Mouse (Mus musculus) forebrain, embryonic 11.5 days (tissue): ENCODE measurements around the gene Cipc. TPM values are rescaled to one million over a fixed set of nuclear protein-coding genes. Genes with fewer than 3 reads are reported as not detected.

ENCODE experiments used
- ATAC-seq: fragments of 200-750 bp; cut with Nextera tagmentation; replicated peaks from 2 replicates; pipeline ENCODE4 v1.8.0; 2017; ENCODE audit warnings: moderate TSS enrichment; ENCODE audit not compliant: low FRiP score
- DNase-seq: peaks from one replicate; pipeline ENCODE4 v3.0.0-alpha.2; 2017; ENCODE audit warnings: low spot score
- H3K27ac ChIP-seq: fragments of 300-500 bp; sonication (generic); 2 replicates; pipeline ENCODE4 v1.5.1; 2014; ENCODE audit warnings: low read depth, low read length
- H3K27me3 ChIP-seq: fragments of 300-500 bp; sonication (generic); 2 replicates; pipeline ENCODE4 v1.6.1; 2014; ENCODE audit warnings: mild to moderate bottlenecking, low read length, mixed read lengths; ENCODE audit not compliant: control insufficient read depth, insufficient read depth
- H3K36me3 ChIP-seq: fragments of 300-500 bp; sonication (generic); 2 replicates; pipeline ENCODE4 v1.6.1; 2014; ENCODE audit warnings: mild to moderate bottlenecking, low read length, moderate library complexity, mixed read lengths; ENCODE audit not compliant: control insufficient read depth, insufficient read depth
- H3K4me1 ChIP-seq: fragments of 300-500 bp; sonication (generic); replicated peaks from 2 replicates; pipeline ENCODE4 v1.6.1; 2014; ENCODE audit warnings: low read length, mixed read lengths; ENCODE audit not compliant: control insufficient read depth, insufficient read depth
- H3K4me2 ChIP-seq: fragments of 300-500 bp; sonication (generic); 2 replicates; pipeline ENCODE4 v1.6.1; 2014; ENCODE audit warnings: low read depth, mild to moderate bottlenecking, low read length, moderate library complexity, mixed read lengths; ENCODE audit not compliant: severe bottlenecking
- H3K4me3 ChIP-seq: fragments of 300-500 bp; sonication (generic); 2 replicates; pipeline ENCODE4 v1.5.1; 2014; ENCODE audit warnings: low read depth, low read length
- H3K9ac ChIP-seq: fragments of 300-500 bp; sonication (generic); 2 replicates; pipeline ENCODE4 v1.6.1; 2014; ENCODE audit warnings: low read length
- H3K9me3 ChIP-seq: fragments of 300-500 bp; sonication (generic); 2 replicates; pipeline ENCODE4 v1.6.1; 2016; ENCODE audit warnings: low read length, mixed read lengths; ENCODE audit not compliant: control insufficient read depth
- WGBS: fragments of 180-500 bp; shearing (Covaris S2); extraction: QIAGEN DNeasy Blood & Tissue Kit; methylation state at CpG from one replicate; pipeline ENCODE4 v1.1.7; 2014; 5-methylcytosine and 5-hydroxymethylcytosine counted together
- polyA plus RNA-seq: library from polyadenylated mRNA; unstranded; fragments of >200 nt; fragmentation: Nextera tagmentation; extraction: Ambion mirVana; gene quantifications from 2 replicates; pipeline ENCODE4 v1.2.1, GENCODE M21; 2014

Cipc gene
- polyA plus RNA-seq, 1 experiment from 2014 or later: 48.7 TPM

DNA sequence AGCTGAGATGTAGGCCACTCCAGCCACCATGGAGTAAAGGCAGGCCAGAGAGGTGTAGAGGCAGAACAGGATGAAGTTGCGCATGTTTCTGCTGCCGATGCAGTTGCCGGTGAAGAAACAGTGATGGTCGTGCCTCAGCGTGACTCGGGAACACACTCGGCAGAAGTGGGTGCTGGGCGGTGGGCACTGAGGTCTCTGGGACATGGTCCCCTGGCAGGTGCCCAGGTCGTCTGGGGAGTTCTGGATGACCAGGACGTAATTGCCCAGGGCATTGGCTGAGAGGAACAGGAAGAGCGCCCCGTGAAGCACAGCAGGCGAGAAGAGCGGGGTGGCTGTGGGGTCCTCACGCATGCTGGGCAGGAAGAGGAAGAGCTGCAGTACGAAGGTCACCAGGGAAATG is 41.4 kb downstream of the Cipc start:
- H3K9me3 ChIP-seq: no peaks in the 10 kb centered on the region
- H3K36me3 ChIP-seq: no peaks in the 10 kb centered on the region
- ATAC-seq (no peak), DNase-seq (no peak)
- peaks cover 22% of the 10 kb centered on the region; the same call in 1 of the 2 replicates for H3K4me1 ChIP-seq
- no peak overlapping the region for H3K4me2 ChIP-seq
- H3K27ac ChIP-seq: no peak overlapping the region
- H3K27me3 ChIP-seq: peaks cover 45% of the 10 kb centered on the region
- no peak overlapping the region for H3K9ac ChIP-seq
- H3K4me3 ChIP-seq: no peak overlapping the region
- 47% methylated on average over 16 of the region's 16 CpGs for WGBS

GRCm38 (mm10) chr12:86989378-86989777 is 42.5 kb downstream of the Cipc start:
- H3K4me3 ChIP-seq: peak overlapping the region; percentile 50; the same call in 1 of the 2 replicates
- H3K4me2 ChIP-seq: peak overlapping the region; percentile 84
- 4% methylated on average over 15 of the region's 15 CpGs for WGBS
- H3K4me1 ChIP-seq: peaks cover 15% of the 10 kb centered on the region; the same call in 1 of the 2 replicates
- DNase-seq: no peak
- H3K27me3 ChIP-seq: peaks cover 36% of the 10 kb centered on the region
- ATAC-seq: peak; percentile 17; the same call in 1 of the 2 replicates
- H3K9ac ChIP-seq: no peak overlapping the region
- no peaks in the 10 kb centered on the region for H3K36me3 ChIP-seq
- no peaks in the 10 kb centered on the region for H3K9me3 ChIP-seq
- no peak overlapping the region for H3K27ac ChIP-seq

DNA sequence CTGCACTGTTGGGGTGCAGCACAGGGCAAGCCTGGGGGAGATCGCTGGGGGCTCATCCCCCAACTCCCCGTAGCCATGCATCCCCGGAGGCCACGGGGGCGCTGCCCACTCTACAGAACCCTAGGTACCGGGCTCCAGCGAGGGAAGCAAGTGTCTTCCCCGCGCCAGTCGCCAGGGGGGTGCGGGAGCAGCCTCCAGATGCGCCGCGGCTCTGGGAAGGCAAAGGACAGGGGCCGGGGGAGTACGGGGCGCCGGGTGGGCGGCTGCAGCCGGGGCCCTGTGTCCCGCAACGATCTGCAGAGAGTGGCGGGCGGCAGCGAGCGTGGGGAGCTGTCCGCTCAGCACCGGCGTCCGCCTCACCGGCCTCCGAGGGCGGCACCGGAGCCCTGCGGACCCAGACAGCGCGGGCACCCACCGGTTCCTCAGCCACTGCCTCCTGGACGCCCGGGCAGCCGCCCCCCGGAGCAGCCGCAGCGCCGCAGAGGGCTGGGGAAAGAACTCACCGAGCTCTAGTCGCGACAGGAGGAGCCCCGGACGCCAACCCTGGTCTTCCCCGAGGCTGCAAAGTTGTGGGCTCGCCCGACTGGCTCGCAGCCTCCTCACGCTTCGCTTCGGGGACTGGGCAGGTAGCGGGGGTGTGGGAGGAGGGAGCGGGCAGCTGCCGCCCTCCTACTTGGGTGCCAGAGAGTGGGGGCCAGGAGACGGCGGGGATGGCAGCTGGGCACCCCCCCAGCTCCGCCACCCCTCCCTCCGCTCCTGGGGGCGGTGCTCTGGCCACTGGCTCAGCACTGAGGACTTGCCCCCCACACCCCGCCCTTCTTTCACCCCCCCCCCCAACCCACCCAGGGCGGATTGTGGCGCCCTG is 43.3 kb downstream of the Cipc start, which contains the start of gene Zdhhc22:
Zdhhc22 (minus strand) TSS at position 541 of the 865 bp plus-strand sequence.
- ATAC-seq: peak; percentile 77
- H3K4me3 ChIP-seq: peak within 1 kb of the TSS; percentile 50
- H3K27me3 ChIP-seq: peaks cover 34% of the 10 kb centered on the region
- peak; percentile 85 for DNase-seq
- H3K9ac ChIP-seq: peak within 1 kb of the TSS; percentile 51
- H3K27ac ChIP-seq: no peak within 1 kb of the TSS
- peak within 1 kb of the TSS; percentile 84 for H3K4me2 ChIP-seq
- no peaks in the 10 kb centered on the region for H3K9me3 ChIP-seq
- WGBS: under 1% methylated on average over 52 of the region's 68 CpGs
- peaks cover 15% of the 10 kb centered on the region; the same call in 1 of the 2 replicates for H3K4me1 ChIP-seq
- no peaks in the 10 kb centered on the region for H3K36me3 ChIP-seq

DNA sequence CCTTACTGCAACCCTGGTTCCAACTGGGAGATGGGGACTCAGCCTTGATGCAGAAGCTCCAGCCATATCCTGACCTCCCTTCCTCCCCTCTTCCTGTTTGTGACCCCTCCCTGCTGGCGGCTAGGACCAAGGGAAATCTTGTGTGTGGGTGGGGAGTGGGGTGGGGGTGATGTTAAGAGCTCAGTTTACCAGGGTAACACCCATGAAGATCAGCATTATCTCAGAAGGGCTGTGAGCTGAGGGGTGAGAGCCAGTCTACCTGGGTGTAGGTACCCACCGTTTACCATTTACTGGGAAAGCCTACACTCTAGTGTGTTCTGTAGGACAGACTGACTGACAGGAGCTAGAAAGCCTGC is 43.9 kb downstream of the Cipc start:
- ATAC-seq (no peak), DNase-seq (no peak)
- Histone ChIP-seq H3K4me3 (peak overlapping the region; percentile 50), H3K27me3 (peaks cover 34% of the 10 kb centered on the region), H3K36me3 (no peaks in the 10 kb centered on the region), H3K9me3 (no peaks in the 10 kb centered on the region), H3K9ac (no peak overlapping the region), H3K4me1 (peaks cover 15% of the 10 kb centered on the region; the same call in 1 of the 2 replicates), H3K27ac (no peak overlapping the region), H3K4me2 (peak overlapping the region; percentile 84)
- WGBS: 52% methylated on average over 2 of the region's 2 CpGs

DNA sequence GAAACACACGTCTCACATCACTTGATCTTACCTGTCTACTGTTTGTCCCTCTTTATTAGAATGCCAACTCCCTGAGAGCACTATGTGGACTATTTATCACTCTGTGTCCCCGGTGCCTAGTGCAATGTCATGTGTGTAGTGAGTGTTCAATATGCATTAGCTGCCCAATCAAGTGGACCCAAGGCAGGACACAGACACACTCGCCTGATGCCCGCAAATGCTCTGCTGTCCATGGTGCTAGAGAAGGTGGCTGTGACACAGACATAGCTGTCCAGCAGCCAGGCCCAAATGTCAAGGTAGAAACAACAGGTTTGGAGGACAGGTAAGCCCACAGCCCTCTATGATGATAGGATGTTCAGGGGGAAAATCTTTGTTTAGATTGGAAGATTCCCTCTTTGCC is 47.3 kb downstream of the Cipc start:
- Histone ChIP-seq H3K27me3 (peaks cover 23% of the 10 kb centered on the region), H3K4me1 (peaks cover 14% of the 10 kb centered on the region; the same call in 1 of the 2 replicates), H3K9me3 (no peaks in the 10 kb centered on the region), H3K4me3 (no peak overlapping the region), H3K27ac (no peak overlapping the region), H3K4me2 (no peak overlapping the region), H3K9ac (no peak overlapping the region), H3K36me3 (no peaks in the 10 kb centered on the region)
- ATAC-seq: no peak
- 43% methylated on average over 4 of the region's 4 CpGs for WGBS
- DNase-seq: no peak

GRCm38 (mm10) chr12:86994776-86995175 is 47.9 kb downstream of the Cipc start:
- DNase-seq (no peak), ATAC-seq (no peak)
- peaks cover 17% of the 10 kb centered on the region for H3K27me3 ChIP-seq
- no peak overlapping the region for H3K4me3 ChIP-seq
- H3K9me3 ChIP-seq: no peaks in the 10 kb centered on the region
- no peak overlapping the region for H3K27ac ChIP-seq
- H3K36me3 ChIP-seq: no peaks in the 10 kb centered on the region
- no peak overlapping the region for H3K9ac ChIP-seq
- H3K4me2 ChIP-seq: no peak overlapping the region
- H3K4me1 ChIP-seq: peaks cover 7% of the 10 kb centered on the region; the same call in 1 of the 2 replicates
- whole genome bisulfite sequencing: 57% methylated on average over 3 of the region's 3 CpGs

- WGBS: 79% methylated on average over 6 of the region's 6 CpGs
- H3K4me3 ChIP-seq: no peak overlapping the region
- no peaks in the 10 kb centered on the region for H3K9me3 ChIP-seq
- H3K36me3 ChIP-seq: no peaks in the 10 kb centered on the region
- peaks cover 6% of the 10 kb centered on the region; the same call in 1 of the 2 replicates for H3K27me3 ChIP-seq
- no peak overlapping the region for H3K27ac ChIP-seq
- H3K4me2 ChIP-seq: no peak overlapping the region
- ATAC-seq: no peak
- 0 out of 2 replicates have a peak, but pooled peaks cover 4% of the 10 kb centered on the region for H3K4me1 ChIP-seq
- no peak overlapping the region for H3K9ac ChIP-seq
- no peak for DNase-seq
Measured at GRCm38 (mm10) chr12:86995931-86996330, 49.1 kb downstream of the Cipc start.

DNA sequence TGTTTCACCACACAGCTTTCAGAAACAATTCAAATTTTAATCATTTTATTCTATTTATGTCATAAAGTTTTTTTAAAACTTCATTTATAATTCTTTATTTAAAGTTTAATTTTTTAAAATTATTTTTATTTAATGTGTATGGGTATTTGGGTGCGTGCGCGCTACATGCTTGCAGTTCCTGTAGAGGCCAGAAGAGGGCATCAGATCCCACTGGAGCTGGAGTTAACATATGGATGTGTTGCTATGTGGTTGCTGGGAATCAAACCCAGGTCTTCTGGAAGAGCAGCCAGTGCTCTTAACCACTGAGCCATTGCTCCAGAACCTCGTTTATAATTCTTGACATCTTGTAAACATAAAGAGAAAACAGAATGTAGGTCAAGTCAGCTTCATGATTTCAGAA is 51.9 kb downstream of the Cipc start:
- no peak overlapping the region for H3K27ac ChIP-seq
- H3K27me3 ChIP-seq: no peaks in the 10 kb centered on the region
- no peaks in the 10 kb centered on the region for H3K9me3 ChIP-seq
- DNase-seq: peak; percentile 30
- no peak overlapping the region for H3K9ac ChIP-seq
- no peak overlapping the region for H3K4me3 ChIP-seq
- no peaks in the 10 kb centered on the region for H3K36me3 ChIP-seq
- H3K4me2 ChIP-seq: no peak overlapping the region
- H3K4me1 ChIP-seq: no peaks in the 10 kb centered on the region
- WGBS: 89% methylated on average over 4 of the region's 4 CpGs
- no peak for ATAC-seq
